Mouse (Mus musculus) bone marrow macrophage, adult 2 months (primary cell): ENCODE measurements at regions not wholly inside any gene's neighbourhood (a gene's known extent, or its start where the extent isn't known, plus 50 kb on each side); places are given as distances from the start of the nearest gene placed in this dataset.

Experiments used
- H3K27ac ChIP-seq: 2 replicates; pipeline ENCODE4 v1.5.1; 2012; ENCODE audit warnings: low read depth, low read length; ENCODE audit not compliant: insufficient read depth
- H3K4me1 ChIP-seq: 2 replicates; pipeline ENCODE4 v1.6.1; 2012; ENCODE audit warnings: low read length; ENCODE audit not compliant: control insufficient read depth, insufficient read depth
- H3K4me3 ChIP-seq: 2 replicates; pipeline ENCODE4 v1.5.1; 2012; ENCODE audit warnings: mild to moderate bottlenecking, low read length, moderate library complexity; ENCODE audit not compliant: insufficient read depth
- CTCF ChIP-seq: IDR thresholded peaks from 2 replicates; pipeline ENCODE4 v1.5.1; 2012; ENCODE audit warnings: low read depth, mild to moderate bottlenecking, low read length, moderate library complexity
- POLR2A ChIP-seq: IDR thresholded peaks from 2 replicates; pipeline ENCODE4 v1.6.1; 2012; ENCODE audit warnings: mild to moderate bottlenecking, low read depth, low read length, borderline replicate concordance

DNA sequence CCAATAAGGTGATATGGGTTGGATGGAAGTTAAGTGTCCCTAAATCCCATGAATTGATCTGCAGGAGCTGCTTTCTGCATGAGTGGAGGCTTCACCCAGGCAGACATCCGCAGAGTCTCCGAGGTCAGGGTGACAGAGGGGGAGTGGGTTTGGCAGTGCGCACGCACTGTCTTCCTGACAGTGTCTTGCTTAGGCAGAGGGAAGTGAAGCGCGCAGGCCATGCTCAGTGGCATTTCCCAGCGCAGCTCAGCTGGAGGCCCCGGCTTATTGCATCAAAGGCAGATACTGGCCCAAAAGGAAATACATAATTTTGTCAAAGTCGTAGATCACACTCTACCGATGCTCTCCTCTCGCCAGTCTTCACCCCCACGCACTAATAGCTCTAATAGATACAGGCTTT, 252.7 kb upstream of the Dnajc24 start:
- Histone ChIP-seq H3K27ac (no peak overlapping the region), H3K4me3 (no peak overlapping the region), H3K4me1 (no peaks in the 10 kb centered on the region)
- TF ChIP-seq CTCF: no peak
- no peak for TF ChIP-seq POLR2A

DNA sequence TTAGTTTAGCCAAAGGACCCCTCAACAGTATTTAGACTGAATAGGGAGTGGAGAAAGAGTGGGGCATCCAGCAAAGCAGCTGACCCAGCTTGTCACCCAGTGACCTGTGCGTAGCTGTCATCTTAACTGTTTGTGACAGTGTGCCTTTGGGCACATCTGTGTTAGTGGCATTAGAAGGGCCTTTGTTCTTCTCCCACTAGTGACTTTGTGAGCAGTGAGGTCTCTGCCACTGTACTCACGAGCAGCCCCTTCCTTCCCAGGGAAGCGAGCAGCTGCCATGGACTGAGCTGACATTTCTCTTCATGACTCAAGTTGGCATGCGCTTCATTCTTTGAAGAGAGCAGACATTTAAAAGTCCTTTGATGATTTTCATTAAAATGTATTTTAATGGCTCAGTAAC, 231.0 kb upstream of the Dnajc24 start:
- no peak overlapping the region for H3K27ac ChIP-seq
- no peak overlapping the region for H3K4me3 ChIP-seq
- no peak for TF ChIP-seq CTCF
- TF ChIP-seq POLR2A: no peak
- no peaks in the 10 kb centered on the region for H3K4me1 ChIP-seq

DNA sequence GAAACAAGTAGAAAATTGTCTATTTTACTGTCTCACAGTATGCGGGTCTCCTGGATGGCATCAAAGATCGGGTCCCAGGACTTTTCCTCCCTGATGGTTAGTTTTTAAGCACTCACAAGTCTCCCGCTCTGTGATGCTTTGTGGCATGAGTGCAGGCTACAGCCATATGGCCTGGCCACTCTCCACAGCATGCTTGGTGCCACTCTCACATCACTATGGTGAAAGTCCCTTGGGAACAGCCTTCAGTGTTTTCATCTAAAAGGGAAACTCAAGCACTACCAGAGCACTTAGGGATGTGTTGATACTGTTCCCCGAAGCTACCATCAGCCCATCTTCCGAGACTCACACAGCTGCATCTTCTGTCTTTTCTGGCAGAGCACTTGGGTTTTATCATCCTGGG, 227.8 kb upstream of the Dnajc24 start:
- Histone ChIP-seq H3K27ac (no peak overlapping the region), H3K4me1 (no peaks in the 10 kb centered on the region), H3K4me3 (no peak overlapping the region)
- no peak for TF ChIP-seq CTCF
- no peak for TF ChIP-seq POLR2A

GRCm38 (mm10) chr2:106230021-106230420, 226.7 kb upstream of the Dnajc24 start:
- TF ChIP-seq POLR2A: no peak
- no peak for TF ChIP-seq CTCF
- H3K4me3 ChIP-seq: no peak overlapping the region
- H3K4me1 ChIP-seq: no peaks in the 10 kb centered on the region
- H3K27ac ChIP-seq: no peak overlapping the region

GRCm38 (mm10) chr2:106228249-106228648, 224.9 kb upstream of the Dnajc24 start:
- Histone ChIP-seq H3K4me3 (no peak overlapping the region), H3K4me1 (no peaks in the 10 kb centered on the region), H3K27ac (no peak overlapping the region)
- TF ChIP-seq CTCF (no peak), POLR2A (no peak)

GRCm38 (mm10) chr2:106216169-106216568, 212.8 kb upstream of the Dnajc24 start:
- no peak for TF ChIP-seq POLR2A

DNA sequence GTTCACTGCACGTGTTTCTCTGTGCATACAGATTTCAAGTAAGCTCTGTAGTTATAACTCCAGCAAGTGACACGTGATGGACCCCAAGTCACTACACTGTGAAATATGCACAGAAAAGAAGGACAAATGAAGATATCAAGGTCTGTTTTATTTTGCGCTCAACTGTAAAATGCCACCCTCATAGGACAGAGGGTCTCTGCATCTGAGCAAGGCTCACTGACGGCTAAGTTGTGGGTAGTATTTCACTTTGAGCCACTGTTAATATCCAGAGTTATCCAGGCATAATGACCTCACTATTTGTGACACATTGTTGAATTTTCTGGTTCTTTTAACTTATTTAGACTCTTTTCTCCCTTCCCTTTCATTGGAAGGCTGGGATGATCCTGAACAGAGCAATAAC, 210.4 kb upstream of the Dnajc24 start:
- no peaks in the 10 kb centered on the region for H3K4me1 ChIP-seq
- H3K4me3 ChIP-seq: no peak overlapping the region
- TF ChIP-seq CTCF (no peak), POLR2A (no peak)
- H3K27ac ChIP-seq: no peak overlapping the region

More at GRCm38 (mm10) chr2:106216169-106216568, 212.8 kb upstream of the Dnajc24 start:
- Histone ChIP-seq H3K27ac (no peak overlapping the region), H3K4me1 (no peaks in the 10 kb centered on the region), H3K4me3 (no peak overlapping the region)

DNA sequence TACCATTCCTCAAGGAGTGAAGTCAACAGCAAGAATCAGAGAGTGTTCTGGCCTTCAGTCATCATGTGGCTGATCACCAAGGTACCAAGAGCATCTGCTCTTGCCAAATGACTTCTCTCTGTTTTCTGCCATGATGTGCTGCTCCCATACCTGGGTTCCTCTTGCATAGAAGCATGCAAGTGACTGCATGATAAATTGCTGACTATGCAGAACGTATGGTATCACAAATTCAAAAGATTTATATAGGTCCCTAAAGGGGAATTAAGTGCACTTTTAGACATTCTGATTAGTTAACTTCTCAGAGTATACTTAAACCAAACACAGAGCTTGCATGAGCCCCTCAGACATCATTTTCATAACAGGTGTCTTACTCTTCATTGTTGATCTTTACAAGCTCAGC, 207.4 kb upstream of the Dnajc24 start:
- Histone ChIP-seq H3K4me1 (no peaks in the 10 kb centered on the region), H3K27ac (no peak overlapping the region), H3K4me3 (no peak overlapping the region)
- no peak for TF ChIP-seq CTCF
- TF ChIP-seq POLR2A: no peak

- no peak for TF ChIP-seq CTCF
- no peak for TF ChIP-seq POLR2A
- no peak overlapping the region for H3K27ac ChIP-seq
- no peak overlapping the region for H3K4me3 ChIP-seq
- H3K4me1 ChIP-seq: no peaks in the 10 kb centered on the region
These were observed 205.5 kb upstream of the Dnajc24 start for GRCm38 (mm10) chr2:106208767-106209250.

DNA sequence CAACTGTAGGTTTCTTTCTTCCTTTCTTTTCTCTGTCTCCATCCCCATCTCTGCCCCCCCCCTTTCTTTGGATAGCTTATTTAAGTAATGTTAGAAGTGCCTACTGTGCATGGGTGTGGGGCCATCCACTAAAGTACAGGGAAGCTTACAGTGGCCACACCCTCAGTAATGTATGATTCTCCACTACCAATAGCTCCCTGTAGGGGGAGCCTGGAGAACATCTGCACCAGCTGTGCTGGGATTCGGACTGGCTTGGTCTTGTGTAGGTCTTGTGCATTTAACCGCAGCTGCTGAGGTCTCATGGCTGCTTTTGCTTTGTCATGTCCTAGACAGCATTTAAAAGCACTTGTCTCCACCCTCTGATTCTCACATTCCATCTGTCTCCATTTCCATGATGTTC, 196.8 kb upstream of the Dnajc24 start:
- TF ChIP-seq POLR2A (no peak), CTCF (no peak)
- Histone ChIP-seq H3K4me1 (no peaks in the 10 kb centered on the region), H3K4me3 (no peak overlapping the region), H3K27ac (no peak overlapping the region)

- TF ChIP-seq CTCF (no peak), POLR2A (no peak)
- H3K4me3 ChIP-seq: no peak overlapping the region
- no peak overlapping the region for H3K27ac ChIP-seq
- no peaks in the 10 kb centered on the region for H3K4me1 ChIP-seq
These were observed 191.8 kb upstream of the Dnajc24 start for GRCm38 (mm10) chr2:106195170-106195569.
